Mouse (Mus musculus): ENCODE measurements around the gene Prcp.

DNA sequence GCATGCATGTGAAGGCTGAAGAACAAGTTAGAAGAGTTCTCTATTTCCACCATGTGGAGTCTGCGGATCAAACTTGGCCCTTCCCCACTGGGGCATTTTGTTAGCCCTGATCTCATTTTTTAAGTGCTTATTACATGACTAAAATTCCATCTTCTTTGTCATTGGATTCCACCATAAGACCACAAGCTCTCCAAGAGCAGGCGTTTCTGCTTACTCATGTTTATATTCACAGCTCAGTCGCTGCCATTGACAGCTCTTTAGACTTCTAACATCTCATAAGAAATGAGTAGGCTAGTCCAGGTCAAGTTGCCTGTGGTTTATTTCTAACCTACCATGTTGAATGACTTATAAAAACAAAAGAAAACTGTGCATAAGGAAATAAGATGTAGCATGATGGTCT lies 48.0 kb upstream of the Prcp start:
- TF ChIP-seq CTCF (IDR thresholded peaks at IDR 0.05; ENCODE audit: borderline replicate concordance, control insufficient read depth, extremely low read depth, insufficient read depth, low read length, poor library complexity) = no peak
- no peak for TF ChIP-seq POLR2A (IDR thresholded peaks at IDR 0.05; ENCODE audit: control insufficient read depth, extremely low read depth, insufficient read depth, low read length, poor library complexity)

Measured in thymus, adult 2 months (tissue).